Mouse (Mus musculus): ENCODE results near the gene Sirt7.

DNA sequence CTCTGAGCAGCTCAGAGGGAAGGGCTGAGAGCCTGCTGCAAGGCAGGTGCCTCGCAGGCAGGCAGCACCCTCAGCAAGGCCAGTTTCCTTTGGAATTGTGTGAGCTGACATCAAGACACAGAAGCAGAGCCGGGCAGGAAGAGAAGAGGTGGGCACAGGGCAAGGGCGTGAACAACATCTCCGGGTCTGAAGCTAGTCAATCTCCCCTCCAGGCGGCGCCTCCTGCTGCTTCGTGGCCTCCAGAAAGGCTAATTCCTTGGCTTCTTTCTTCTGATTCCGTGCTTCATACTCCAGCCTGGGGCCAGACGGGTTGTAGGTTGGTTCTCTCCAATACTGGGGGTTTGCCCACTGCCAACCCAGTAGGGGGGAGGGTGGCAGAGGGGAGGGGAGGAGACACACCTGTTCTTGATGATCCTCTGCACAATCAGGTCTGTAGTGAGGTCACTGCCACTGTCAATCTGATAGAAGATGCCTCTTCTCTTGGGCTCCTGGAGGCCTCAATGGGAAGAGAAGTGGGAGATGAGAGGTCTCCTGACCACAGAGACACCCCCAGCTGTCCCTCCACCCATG lies 14.5 kb downstream of the Sirt7 start:
- TF ChIP-seq CTCF (conservative IDR thresholded peaks at IDR 0.05; ENCODE audit: insufficient read depth, insufficient read length, low read depth, low read length): no peak
- no peak for TF ChIP-seq POLR2A (IDR thresholded peaks at IDR 0.05; ENCODE audit: low read depth, low read length)

All from kidney, adult 2 months (tissue).